Mouse (Mus musculus): Measurements from ENCODE around the gene Mup2. TPM values are rescaled to one million over a fixed set of nuclear protein-coding genes. Genes with fewer than 3 reads are reported as not detected.
"Not testable (repeated sequence)": the region's sequence is repeated elsewhere in the genome, so short reads cannot be mapped to it uniquely, and the experiment has no call there.

The Mup2 gene
- total RNA-seq (2021) = not detected
- long read RNA-seq, experiment 1 = 0 reads
- long read RNA-seq, experiment 2 = 0 reads

GRCm38 (mm10) chr4:60154189-60154588, at the start of gene Mup2:
TSS of gene Mup2 (minus strand) at chr4:60154289.
- DNase-seq (ENCODE audit: low spot score) = not testable (repeated sequence)

Other genes with a start within 250 kb of the Mup2 start
- gene Slc46a2, start 239.2 kb downstream of the Mup2 start, total RNA-seq (2021) = not detected
- not detected for gene Mup4, start 193.6 kb downstream of the Mup2 start, total RNA-seq (2021)
- gene Mup6, start 190.0 kb downstream of the Mup2 start, total RNA-seq (2021) = not detected
- 1 to 10 TPM in 1 of 2 experiments, not detected in 1; 4.0 TPM for gene Mup7, start 83.8 kb downstream of the Mup2 start, total RNA-seq (2021)
- gene Mup8, start 68.3 kb upstream of the Mup2 start, total RNA-seq (2021) = not detected

All from gastrocnemius, adult 18-20 months (tissue).